Mouse (Mus musculus): ENCODE results near the gene Zfp579.
A peak's percentile ranks its signal among the peaks of the same experiment; 100 is the strongest.

Zfp579 gene

DNA sequence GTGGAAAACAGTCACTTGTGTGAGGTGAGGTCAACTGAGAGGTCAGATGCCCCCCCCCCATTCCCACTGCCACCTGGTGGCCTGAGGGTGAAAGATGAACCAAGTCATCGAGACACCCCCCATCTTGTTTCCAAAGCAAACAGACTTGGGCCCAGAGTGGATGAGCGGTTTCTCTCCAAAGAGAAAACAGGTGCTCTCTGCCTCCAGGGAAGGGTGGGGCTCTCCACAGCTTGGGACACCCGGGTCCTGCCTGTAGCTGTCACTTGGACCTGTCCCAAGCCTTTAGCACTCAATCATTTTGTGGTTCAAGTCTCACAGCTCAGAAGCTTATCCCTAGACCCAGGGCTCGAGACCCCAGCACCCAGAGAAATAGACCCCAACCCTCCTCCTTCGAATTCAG, 32.4 kb downstream of the Zfp579 start:
- no peak for DNase-seq (ENCODE audit: low read depth, low spot score)

DNA sequence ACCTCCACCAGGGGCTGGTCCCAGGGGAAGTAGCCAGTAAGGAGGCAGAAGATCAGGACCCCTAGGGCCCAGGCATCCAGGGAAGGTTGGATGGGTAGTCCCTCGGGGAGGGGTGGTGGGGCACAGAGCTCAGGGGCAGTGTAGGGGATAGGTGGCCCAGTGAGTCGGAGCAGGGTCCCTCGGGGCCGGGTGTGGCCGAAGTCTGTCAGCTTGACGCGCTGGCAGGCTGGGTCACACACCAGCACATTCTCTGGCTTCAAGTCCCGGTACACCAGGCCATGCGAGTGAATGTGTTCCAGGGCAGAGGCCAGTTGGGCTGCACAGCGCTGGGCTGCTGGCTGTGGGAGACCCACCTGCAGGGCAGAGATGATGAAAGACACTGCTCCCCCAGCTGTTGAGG, 38.6 kb downstream of the Zfp579 start:
- no peak for DNase-seq (ENCODE audit: low read depth, low spot score)

DNA sequence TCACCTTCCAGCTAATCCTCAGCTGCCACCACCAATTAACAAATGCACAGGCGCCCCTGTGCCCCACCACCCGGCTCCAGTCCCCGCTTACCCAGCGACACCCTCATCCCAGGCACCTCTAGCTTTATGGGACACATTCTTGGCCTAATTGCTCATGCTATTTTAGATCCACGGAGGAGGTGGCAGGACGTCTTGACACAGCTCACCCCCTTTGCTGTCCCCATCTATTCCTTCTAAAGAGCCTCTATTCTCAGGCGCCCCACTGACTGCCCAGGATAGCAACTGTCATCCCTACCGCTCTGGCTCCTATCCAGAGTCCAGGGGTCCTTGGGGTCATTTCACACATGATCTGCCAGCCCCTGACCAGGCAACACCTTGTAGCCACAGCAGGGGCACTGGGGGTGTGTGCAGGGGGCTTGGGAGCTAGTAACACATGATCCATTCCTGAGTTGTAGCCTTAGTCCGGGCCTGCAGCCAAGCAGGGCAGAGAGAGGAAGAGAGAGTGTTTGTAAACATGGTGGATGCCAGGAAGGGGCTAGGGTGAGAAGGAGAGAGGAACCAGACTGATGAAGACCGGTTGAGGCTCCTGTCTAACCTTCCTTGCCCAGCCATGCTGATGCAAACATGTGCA, 42.0 kb downstream of the Zfp579 start:
- DNase-seq (ENCODE audit: low read depth, low spot score), result no peak

DNA sequence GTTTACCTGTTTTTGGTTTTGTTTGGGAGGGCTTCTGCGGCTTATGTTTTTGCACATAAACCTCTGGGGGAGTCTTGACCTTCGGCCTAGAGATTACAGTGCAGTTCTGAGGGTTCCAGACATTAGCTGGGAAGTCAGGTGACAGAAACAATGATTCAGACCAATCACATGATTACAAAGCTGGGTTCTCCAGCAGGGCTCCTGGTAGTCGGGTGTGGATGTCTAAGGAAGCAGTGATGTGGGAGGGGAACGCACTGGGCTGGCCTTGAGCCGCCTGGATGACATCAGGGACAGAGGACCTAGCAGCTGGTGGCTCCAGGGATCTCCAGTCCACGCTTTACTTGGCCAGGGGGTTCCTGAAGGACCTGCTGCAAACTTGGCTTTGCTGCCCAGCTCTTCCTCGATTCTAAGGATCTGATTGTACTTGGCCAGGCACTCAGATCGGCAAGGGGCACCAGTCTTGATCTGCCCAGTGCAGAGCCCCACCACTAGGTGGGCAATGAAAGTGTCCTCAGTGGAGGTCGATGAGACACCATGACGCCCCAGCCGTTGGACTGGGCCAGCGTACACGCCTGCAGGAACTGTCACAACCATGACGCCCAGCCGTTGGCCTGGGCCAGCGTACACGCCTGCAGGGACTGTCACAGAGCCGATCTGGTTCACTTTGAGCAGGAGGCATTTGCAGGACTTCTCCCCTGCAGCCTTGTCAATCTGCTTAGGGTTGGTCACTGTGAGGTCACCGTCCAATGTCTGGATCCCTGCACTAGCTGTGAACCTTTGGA, 45.2 kb downstream of the Zfp579 start:
- no peak for DNase-seq (ENCODE audit: low read depth, low spot score)

DNA sequence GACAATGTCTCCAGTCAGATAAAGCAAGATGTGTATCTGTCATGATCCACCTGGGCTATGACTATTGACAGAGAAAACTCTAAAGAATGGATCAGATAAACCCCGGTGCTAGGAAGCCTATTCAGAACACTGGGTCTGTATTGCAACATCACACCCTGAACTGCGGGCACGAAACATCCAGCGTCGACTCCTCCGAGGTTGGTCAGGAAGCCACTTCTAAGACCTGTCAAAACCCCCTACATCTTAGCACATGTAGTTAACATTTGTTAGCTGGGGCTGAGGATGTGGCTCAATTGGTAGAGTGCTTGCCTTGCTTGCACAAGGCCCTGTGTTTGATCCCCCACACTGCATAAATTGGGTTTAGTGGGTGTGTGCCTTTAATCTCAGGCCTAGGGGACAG, 47.6 kb downstream of the Zfp579 start:
- no peak for DNase-seq (ENCODE audit: low read depth, low spot score)

DNA sequence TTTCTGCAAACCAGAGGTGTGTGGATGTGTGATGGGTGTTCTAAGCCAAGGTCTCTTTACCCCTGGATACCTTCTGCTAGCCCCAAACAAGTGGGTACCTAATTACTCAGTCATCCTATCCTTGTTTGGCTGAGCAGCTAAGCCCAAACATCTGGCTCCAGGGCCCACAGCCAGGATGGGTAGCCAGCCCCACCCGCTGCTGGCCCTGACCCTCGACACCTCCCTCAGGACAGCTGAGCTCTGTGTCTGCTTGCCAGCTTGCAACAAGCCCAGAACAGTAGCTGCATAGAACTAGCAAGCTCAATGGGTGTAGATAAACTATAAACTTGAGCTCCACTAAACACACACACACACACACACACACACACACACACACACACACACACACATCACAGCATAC, 48.1 kb downstream of the Zfp579 start:
- DNase-seq (ENCODE audit: low read depth, low spot score), result no peak

DNA sequence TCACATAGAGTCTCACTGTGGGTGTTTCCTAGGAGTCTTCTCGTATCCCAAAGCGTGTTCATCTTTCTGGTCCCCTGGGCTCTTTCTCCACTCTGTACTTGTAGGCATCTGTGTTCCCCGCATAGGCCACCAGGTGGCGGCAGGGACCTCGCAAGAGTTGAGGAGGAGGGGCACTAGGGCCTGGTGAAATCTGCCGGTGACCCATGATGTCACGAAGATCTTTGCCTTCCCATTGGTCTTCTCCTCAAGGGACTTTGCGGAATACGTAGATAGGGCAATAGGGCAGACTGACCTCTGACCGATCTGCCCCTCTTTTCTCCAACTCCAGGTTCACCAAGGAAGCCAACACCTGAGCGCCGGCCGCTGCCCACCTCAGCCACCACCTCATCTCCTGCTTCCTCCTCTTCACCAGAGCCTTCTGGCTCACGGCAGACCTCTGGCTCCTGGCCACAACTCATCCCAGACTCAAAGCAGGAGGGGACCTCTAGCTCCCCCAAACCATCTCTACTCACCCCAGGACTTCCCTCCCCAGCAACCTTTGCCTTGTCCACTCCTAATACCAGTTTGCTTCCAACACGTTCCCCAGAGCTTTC, 52.6 kb downstream of the Zfp579 start:
- DNase-seq (ENCODE audit: low read depth, low spot score), result peak; percentile 94

DNA sequence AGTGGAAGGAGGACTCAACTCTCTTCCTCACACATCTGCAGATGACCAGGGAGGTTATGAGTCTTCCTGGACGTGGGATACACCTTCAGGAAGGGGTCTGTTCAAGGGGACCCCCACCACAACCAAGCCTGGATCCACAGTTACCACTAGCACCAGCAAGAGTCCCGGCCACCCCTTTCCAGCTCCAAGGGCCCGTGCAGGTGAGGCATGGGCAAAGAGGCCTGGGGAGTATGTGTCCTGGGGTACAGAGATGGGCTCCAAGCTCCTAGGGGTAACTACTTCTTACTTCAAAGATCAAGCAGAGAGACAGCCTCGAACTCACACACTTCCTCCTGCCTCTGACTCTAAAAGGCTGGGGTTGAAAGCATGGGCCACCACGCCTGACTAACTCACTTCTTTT, 53.3 kb downstream of the Zfp579 start:
- DNase-seq (ENCODE audit: low read depth, low spot score), result no peak

DNA sequence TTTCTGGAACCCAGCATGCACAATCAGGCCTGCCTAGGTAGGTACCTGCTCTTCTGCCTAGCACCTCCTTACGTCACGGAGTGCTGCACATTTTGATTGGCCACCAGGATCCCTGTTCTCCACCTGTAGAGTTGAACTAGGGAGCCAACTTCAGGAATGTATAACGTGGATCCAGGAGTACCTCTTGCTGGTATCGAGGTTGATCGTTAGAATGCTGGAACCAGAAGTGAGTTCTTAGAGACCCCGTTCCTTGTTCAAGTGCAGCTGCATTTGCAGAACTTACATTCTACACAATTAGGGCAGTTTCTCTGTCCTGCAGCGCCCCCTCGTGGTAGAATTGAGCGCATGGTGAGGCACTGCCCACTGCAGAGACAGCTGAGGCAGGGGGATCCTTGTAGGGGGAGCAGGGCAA, 55.9 kb downstream of the Zfp579 start:
- peak; percentile 75 for DNase-seq (ENCODE audit: low read depth, low spot score)

DNA sequence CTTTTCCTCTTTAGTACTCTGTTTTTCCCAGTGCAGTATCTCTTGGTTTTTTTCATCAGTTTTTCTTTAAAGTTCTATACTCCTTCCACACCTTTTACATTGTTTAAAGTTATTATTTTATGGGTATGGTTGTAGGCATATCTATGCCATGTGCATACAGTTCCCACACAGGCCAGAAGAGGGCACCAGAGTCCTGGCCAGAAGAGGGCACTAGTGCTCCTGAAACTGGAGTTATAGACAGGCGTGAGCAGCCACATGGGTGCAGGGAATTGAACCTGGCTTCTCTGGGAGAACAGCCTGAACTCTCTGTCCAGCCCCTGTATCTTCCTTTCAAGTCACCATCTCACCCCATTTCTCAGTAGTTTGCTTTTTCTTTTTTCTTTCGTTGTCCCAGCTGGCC, 57.5 kb downstream of the Zfp579 start:
- DNase-seq (ENCODE audit: low read depth, low spot score), result peak; percentile 65

DNA sequence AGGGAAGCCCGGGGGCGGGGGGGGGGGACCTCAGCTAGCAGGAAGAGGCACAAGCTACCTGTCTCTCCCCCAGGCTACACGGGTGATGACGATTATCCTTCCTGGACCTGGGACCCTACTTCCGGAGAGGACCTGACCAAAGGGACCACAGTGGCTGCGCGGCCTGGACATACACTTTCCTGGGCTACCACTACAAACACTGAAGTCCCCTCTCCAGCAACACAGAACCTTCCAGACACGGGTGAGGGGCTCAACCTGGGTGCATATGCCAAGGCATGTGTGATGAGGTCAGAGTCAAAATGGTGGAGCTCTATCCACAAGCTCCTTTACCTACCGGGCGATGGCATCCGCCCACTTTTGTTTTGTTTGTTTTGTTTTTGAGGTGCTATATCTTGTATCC, 58.6 kb downstream of the Zfp579 start:
- DNase-seq (ENCODE audit: low read depth, low spot score), result no peak

DNA sequence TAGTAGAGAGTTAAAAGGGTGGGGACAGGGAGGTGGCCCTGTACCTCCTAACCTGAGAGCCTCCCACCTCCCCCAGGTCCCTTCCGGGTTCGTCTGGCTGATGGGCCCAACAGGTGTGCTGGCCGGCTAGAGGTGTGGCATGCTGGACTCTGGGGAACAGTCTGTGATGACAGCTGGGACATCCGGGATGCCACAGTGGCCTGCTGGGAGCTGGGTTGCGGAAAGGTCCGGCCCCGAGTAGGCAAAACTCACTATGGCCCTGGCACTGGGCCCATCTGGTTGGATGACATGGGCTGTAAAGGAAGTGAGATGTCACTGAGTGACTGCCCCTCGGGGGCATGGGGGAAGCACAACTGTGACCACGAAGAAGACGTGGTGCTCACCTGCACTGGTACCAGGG, 59.1 kb downstream of the Zfp579 start:
- no peak for DNase-seq (ENCODE audit: low read depth, low spot score)

DNA sequence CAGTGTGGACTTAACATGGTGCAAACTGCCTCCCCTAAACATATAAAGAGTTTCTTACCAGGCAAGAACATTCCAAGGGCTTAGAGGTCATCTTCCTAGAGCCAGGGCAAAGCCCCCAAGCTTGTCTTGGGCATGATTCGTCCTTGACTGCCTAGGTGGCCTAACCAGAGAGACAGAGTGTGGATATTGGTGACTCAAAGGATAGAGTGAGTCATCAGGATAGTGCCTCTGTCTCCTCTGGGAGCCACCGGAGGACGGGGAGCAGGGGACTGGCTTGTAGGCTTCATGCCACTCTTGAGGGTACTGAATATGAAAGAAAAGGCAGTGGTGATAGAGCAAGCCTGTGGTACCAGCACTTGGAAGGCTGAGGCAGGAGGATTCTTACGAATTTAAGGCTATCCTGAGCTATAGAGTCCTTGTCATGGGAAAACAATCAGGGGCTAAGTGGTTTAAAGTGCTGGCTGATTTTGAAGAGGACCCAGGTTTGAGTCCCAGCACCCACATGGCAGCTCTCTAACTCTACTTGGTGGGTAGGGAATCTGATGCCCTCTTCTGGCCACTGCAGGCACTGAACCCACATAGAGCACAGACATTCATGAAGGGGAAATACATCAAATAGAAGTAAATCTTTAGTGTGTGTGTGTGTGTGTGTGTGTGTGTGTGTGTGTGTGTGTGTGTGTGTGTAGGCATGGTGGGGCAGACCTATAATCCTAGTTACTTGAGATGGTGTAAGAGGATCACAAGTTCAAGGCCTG, 61.6 kb downstream of the Zfp579 start:
- DNase-seq (ENCODE audit: low read depth, low spot score), result no peak

All from forelimb bud, embryonic 11.5 days (tissue).